Mouse (Mus musculus) left cerebral cortex, adult 8-10 months (tissue): ENCODE results near the gene Klhl22. TPM values are rescaled to one million over a fixed set of nuclear protein-coding genes. Genes with fewer than 3 reads are reported as not detected.

Experiments
- DNase-seq, 2 experiments: peaks; one replicate each; pipeline ENCODE4 v3.0.0; 2022; ENCODE audit warnings: low spot score in 2 of 2
- total RNA-seq, 4 experiments: library from RNA; stranded (reverse); gene quantifications; 2 replicates each; pipeline ENCODE4 v1.2.4; 2022

Gene Klhl22
- total RNA-seq, 4 experiments from 2014 or later, result 82.2 to 105 (median 95.4) TPM

DNA sequence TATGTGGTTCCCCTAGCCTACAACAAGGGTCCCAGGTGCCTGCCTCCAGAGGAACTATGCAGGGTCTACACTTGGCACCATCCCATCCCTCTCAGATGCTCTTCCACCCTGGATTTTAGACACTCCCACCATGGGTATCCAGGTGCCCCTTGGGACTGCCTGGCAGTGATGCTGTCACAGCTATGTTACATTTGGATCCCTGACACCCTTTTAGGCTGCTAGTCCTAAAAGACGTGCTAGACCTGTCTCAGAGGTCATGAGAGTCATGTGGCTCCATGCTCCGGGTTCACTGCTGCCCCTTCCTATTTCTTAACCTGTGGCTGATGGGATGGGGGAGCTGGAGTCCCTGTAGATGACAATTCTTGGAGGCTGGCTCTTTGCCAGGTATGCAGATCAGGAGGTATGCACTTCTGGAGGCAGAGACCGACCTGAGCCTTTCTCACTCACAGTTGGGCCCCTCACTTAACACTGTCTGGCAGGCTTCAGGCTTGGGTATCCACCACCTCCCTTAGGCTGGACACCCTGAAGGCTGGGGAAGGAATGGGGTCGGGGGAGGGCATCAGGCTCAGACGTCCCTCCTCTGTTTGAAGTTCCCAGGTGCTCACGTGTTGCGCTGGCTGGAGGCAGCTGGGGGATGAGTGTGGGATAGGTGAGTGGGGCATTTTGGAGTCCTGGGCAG lies 42.5 kb downstream of the Klhl22 start:
- no peak for DNase-seq

DNA sequence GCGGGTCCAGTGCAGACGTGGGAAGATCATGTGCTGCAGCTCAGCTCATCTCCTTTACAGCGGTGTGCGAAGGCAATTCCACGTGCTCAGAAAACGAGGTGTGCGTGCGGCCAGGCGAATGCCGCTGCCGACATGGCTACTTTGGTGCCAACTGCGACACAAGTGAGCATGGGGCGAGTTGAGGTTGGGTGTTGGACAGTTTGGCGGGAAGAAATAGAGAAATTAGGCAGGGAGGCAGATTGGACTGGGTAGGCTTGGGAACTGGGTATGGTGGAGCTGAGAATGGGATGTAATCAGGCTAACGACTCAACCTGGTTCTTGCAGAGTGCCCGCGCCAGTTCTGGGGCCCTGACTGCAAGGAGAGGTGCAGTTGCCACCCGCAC lies 43.0 kb downstream of the Klhl22 start:
- no peak for DNase-seq

DNA sequence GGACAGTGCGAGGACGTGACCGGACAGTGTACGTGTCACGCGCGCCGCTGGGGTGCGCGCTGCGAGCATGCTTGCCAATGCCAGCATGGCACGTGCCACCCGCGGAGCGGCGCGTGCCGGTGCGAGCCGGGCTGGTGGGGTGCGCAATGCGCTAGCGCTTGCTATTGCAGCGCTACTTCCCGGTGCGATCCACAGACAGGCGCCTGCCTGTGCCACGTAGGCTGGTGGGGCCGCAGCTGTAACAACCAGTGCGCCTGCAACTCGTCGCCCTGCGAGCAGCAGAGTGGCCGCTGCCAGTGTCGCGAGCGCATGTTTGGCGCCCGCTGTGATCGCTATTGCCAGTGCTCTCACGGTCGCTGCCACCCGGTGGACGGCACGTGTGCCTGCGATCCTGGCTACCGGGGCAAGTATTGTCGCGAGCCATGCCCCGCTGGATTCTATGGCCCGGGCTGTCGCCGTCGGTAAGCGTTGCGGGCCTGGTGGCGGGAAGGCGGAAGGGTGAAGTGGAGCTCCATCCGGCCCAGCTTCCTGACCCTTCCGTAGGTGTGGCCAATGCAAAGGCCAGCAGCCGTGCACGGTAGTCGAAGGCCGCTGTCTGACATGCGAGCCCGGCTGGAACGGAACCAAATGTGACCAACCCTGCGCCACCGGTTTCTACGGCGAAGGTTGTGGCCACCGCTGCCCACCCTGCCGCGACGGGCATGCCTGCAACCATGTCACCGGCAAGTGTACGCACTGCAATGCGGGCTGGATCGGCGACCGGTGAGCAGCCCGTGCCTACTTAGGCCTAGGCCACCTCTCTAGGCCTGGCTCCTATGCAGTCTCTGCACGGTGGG lies 43.6 kb downstream of the Klhl22 start:
- peak in 1 of 2 experiments; percentile 51 for DNase-seq

DNA sequence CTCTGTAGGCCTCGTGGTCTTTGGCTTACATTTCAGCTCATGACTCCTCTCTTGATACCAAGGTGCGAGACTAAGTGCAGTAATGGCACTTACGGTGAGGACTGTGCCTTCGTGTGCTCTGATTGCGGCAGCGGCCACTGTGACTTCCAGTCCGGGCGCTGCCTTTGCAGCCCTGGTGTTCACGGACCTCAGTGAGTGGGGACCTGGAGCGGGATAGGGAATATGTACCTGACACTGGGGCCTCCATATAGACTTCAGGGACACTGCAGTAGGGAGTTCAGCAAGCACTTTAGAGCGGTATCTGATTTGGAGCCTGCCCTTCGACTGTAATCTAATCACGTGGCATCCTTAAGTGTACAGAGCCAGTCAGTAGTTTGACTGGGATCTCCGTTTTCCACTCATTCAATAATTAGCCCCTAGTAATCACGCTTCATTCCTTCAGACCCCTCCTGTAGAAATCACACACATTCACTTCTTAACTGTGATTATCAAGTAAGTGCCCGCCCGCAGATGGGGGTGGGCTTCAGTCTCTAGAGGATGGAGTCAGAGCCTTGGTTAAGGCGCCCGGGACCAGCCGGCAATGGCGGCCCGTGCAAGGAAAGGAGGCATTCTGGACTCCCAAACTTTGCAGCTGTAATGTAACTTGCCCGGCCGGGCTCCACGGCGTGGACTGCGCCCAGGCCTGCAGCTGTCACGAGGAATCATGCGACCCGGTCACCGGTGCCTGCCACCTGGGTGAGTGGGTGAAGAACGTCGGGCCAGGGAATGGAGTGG lies 44.4 kb downstream of the Klhl22 start:
- no peak for DNase-seq

DNA sequence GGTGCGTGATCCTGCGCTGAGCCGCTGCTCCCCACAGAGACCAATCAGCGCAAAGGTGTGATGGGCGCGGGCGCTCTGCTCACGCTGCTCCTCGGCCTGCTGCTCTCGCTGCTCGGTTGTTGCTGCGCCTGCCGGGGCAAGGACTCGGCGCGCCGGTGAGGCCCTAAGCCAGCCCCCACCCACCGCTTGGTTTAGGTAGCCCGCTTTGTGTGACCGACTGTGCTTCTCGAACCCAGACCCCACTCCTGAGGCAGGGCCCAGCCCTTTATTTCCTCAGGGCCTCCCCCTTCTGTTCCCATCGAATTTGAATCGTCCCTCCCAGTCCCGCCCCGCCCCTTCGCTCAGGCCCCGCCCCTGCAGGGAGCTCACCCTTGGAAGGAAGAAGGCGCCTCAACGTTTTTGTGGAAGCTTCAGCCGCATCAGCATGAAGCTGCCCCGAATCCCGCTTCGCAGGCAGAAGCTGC lies 45.1 kb downstream of the Klhl22 start:
- DNase-seq, result no peak

DNA sequence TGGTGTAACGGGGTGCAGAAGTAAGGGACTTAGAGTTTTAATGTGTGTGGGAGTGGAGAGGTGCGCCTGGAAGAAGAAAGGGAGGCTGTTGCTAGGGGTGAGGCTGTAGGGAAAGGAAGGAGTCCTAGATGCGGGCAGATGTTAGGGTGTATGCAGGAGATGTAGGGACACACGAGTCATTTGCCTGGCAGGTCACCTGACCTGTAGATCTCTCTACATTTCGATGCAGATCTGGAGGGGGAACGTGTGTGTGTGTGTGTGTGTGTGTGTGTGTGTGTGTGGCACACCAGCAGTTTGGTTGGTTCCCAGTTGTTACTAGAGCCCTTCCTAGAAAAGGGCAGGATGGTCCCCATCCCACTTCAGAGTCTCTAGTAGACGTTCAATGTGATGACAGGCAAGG lies 45.6 kb downstream of the Klhl22 start:
- no peak for DNase-seq

DNA sequence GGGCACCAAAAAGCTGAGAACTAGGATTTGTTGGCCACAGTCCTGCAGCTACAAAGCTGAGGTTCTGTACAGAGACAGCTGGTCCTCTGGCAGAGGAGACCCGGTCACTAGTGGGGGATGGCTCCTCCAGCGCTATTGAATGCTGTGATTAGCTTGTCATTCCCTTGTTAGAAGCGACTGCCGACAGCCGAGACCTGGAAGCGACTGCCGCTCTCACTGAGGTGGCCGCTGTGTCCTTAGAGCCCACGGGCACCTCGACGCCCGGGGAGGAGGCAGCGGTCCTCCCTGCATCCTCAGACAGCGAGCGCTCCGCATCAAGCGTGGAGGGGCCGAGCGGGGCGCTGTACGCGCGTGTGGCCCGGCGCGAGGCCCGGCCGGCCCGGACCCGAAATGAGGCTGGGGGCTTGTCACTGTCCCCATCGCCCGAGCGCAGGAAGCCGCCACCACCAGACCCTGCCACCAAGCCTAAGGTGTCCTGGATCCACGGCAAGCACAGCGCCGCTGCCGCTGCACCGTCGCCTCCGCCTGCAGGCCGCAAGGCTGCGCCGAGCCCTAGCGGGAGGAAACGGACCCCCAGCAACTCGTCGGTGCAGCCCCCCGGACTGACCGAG lies 47.3 kb downstream of the Klhl22 start:
- DNase-seq, result no peak

DNA sequence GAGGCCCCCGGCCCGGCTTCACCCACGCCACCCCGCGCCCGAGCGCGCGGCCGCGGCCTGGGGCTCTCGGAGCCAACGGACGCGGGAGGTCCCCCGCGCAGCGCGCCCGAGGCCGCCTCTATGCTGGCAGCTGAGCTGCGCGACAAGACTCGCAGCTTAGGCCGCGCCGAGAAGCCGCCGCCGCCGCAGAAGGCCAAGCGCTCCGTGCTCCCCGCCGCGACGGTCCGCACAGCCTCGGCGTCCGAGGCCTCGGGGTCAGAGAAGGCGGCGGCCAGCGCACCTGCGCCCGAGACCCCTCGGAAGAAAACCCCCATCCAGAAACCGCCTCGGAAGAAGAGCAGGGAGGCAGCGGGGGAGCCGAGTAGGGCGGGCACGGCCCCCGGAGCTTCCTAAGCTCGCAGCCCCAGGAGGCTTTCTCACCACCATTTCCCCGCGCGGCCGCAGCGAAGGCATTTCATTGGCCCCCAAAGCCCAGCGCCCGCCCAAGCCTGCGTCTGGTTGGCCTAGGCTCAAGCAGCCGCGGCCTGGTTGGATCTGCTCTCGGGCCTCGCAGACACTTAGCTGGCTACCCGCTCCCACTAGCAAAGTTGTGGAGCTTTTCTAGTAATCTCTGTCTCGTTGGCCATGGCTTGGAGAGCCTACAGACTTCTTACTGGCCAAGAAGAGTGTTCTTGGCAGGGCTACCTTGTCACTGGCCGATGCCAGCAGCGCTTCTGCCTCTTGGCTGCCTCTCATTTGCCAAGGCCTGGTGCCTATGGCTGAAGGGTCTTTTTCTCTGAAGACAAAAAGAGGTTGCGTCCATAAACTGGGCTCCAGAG lies 48.0 kb downstream of the Klhl22 start:
- DNase-seq, result peak; percentile 77 to 80

DNA sequence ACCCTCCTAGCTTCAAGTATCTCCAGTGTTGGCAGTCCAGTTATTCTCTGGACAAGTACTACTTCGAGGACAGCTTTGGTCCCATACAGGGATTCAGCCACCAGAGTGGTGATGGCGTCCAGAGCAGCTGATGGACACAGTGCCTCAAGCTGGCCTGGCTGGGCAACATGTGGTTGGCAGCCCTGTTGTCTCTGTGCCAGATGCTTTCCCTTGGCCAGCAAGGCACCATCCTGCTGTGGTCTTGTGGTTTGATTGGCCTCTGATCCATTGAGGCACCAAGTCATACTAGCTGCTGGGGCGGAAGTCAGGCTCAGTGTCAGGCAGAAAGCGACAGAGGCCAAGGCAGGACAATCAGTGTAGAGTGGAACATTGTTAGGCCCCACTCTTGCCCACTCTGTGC lies 49.7 kb downstream of the Klhl22 start:
- DNase-seq, result no peak

DNA sequence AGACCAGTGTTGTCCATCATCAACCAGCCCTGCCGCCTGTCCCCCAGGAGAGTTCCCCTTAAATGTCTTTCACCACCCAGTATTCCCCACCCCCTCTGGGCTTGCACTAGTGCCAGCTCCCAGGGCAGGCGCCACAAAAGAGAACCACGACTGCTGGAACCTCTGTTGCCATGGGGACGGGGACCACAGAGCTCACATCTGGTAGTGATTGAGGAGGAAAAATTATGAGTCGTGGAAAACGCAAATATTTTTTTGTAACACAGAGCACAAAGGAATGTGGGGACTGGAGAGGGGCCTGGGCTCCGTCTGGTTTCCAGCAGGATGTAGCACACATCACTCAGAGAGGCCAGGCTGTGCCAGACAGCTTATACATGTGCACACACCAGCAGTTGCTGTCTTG lies 50.3 kb downstream of the Klhl22 start:
- no peak for DNase-seq

DNA sequence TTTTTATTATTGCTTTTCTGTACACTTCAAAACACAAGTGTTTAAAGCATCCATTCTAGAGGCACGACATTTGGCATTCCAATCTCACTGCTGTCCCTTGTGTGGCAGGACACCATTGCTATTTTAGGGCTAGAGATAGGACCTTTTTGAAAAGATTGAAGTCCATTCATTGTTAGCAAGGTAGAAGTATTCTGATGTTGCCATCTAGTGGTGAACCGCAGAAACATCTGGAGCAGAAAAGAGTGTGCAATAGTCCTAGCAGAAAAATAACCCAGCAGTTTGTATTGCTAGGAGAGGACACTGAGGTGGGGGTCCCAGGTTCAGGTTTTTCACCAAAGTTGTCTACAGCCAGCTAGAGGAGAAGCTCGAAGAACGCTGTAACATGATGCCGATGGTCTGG lies 52.7 kb downstream of the Klhl22 start:
- DNase-seq, result no peak

DNA sequence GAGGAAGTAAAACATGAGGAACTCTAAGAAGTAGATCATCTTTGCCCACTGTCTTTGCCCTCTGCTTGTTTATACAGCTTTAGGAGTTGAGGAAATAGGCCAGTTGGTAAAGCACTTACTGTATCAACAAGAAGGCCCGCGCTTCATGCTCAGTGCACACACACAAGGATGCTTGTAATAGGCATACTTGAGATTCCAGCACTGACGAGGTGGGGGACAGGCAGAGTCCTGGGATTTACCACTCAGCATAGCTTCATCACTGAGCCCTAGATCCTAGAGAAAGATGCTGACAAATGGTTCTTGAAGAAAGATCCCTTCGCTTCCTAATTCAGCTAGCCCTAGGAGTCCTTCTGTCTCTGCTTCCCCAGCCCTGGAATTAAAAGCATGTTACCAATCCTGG lies 53.8 kb downstream of the Klhl22 start:
- DNase-seq, result no peak

DNA sequence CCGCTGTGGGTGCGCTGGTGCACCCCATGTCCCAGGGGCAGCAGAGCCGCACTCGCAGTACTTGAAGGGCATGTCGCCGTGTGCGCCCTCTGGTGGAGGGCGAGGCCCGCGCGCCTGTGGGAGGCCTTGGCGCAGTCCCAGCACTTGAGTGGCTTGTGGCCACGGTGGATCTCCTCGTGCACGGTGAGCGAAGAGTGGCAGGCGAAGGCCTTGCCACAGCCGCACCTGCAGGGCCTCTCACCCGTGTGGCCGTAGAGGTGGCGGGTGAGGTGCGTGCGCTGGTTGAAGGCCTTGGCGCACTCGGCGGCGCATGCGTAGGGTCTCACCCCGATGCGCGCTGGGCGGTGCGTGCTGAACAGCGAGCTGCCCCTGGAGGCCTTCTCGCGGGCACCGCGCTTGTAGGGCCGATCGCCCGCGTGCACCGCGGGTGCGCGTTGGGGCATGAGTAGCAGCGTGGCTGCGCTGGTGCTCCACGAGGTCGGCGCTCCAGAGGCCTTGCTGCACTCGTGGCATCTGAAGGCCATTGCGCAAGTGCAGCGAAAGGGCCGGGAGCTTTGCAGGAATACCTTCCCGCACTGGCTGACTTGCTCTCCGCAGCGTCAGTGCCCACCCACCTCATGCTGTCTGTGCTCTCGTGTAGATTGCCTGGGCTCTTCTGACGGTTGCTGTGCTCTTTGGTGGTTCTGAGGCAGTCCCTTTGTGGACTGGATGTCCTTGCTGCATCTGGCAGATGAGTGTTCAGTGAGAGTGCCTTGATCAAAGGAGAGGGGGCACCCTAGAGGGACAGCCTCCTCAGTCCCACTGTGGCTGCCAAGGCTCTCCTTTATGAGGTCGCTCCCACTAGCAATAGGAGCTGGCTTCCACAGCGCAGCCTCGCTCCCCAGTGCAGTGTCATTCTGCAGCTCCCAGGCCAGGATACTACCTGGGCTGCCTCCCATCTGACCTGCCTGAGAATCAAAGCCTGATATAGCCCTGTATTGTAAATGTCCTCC lies 56.3 kb downstream of the Klhl22 start:
- DNase-seq, result peak in 1 of 2 experiments; percentile 53

DNA sequence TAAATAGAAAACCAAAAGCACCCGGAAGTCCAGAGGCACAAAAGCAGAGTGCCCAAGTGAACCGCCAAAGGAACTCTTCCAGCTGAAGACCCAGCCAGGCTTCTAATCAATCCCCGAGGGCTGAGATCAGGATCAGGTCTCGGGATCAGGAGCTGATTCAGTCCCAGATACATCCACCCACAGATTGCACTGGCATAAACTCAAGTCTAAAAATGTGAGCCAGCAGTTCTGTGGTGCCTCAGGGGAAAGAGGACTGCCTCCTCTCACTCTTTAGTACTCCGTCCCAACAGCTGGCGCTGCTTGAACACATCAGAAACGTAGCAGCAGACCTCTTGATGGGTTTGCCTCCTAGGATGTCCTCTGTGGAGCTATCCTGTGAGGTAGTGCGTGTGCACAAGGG lies 57.1 kb downstream of the Klhl22 start:
- DNase-seq, result no peak

DNA sequence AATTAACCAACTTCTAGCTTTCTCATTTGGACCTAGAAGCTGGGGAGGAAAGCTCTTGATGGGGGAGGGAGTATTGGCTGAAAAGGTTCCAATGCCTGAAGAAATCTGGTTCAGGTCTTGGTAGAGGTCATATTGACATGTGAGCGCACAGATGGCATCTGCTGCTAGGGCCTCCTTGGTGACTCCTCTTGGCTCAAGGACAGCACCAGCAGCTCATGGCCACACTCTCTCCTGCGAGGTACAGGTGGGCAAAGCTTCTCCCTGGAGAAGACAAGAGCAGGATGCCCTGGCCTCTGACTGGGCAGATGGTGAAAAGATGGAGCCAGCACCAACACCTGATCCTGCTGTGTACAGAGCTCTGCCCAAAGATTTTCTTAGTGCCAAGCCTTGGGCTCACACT lies 67.1 kb downstream of the Klhl22 start:
- DNase-seq, result no peak

DNA sequence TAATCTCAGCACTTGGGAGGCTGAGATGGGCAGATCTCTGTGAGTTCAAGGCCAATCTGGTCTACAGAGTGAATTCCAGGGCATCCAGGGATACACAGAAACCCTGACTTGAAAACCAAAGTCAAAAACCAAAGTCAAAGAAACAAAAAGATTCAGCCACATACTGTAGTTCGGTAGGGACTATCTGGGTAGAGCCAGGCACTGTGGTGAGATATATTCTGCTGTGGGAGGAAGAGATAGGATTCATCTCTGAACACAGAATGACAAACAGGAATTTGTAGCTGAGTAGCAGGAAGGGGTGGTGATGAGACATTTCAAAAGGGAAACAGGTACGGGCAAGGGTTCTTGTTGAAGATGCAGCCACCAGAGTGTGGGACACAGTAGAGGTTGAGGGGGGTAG lies 68.8 kb downstream of the Klhl22 start:
- DNase-seq, result no peak

DNA sequence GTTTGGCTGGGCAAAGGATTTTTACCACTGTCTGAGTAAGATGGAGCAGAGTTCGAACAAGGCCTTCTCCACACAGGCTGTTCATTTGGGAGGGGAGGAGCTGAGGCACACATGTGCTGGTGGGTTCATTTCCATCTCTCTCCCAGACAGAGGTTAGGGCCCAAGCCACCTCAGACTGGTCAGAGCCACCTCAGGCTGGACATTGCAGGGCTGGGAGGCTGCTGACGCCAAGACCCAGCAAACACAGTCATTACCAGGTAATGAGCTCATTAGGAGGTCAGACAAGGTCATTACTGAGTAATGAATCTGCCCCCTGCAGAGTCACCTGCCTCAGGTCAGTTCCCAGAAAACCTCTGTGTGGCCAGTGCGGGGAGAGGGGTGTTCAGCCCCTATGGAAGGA lies 69.4 kb downstream of the Klhl22 start:
- DNase-seq, result no peak

DNA sequence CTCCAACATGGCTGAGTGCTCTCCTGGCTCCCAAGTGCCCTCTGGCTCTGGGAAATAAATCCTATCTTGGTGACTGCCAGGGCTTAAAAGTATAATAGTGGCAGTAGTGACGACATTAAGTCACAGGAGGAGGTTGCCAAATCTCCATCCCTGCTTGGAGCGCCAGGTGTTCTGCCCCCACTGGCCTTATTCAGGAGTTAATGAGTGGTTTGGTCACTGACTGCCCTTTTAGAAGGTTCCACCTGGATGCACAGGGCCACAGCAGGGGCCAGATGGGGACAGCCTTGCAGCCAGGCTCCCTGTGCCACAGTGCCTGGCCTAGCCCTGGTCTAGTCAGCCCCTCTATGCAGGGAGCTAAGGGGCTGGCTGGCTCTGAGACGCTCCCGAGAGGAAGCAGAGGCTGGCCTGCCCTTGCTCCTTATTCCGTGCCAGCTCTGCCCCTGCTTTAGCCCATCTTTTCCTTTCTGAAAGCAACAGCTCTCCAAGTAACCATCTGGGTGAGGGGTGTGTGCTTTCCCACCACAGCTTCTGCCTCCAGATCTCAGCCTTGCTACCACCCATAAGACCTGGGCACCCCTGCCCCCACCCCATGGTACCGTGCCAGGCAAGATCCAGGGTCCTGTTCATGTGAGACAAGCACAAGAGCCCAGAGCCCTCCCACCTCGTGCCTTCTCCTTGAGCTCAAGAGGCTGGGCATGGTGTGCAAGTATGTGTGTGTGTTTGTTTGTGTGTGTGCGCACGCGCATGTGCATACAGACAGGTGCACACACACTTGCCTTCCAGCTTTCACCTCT lies 71.2 kb downstream of the Klhl22 start:
- no peak for DNase-seq

DNA sequence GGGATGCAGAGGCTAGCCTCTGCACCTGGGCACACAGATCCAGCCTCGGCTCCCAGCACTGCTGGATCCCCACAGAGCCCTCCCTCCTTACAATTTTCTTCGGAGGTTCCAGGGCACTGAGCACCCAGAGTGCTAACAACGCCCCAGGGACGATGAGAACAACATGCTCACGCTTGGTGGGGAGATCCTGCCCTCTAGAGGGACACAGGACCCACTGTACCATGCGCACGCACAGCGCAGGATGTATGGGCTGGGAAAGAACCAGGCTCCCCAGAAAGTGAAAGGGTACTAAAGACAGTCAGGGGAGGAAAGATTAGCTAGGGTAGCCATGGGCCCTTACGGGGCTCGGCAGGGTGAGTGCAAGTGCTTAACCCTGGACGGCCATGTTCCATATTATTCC lies 72.4 kb downstream of the Klhl22 start:
- no peak for DNase-seq
